Mouse (Mus musculus): ENCODE data around the gene Coro1b.

Coro1b gene

GRCm38 (mm10) chr19:4156073-4156579 is 7.7 kb downstream of the Coro1b start:
- no peak for DNase-seq (ENCODE audit: low spot score in 2 of 2)

DNA sequence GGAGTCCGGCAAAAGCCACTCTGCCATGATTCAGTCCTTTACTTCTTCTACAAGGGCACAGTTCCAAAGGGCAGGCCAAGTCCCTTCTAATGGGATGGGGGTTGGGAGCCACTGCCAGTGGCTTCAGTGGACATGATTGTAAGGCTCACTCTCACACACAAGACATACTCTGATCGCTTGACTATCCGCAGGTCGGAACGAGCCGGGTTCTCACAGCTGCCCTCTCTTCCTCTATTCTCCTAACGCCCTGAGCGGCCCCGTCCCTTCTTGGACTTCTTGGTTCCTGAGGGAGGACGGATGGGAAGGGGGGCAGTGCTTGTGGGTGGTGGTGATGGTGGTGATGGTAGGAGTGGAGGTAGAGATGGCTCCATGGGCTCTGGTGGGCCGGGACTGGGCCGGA is 8.4 kb downstream of the Coro1b start:
- no peak for DNase-seq (ENCODE audit: low spot score in 2 of 2)

DNA sequence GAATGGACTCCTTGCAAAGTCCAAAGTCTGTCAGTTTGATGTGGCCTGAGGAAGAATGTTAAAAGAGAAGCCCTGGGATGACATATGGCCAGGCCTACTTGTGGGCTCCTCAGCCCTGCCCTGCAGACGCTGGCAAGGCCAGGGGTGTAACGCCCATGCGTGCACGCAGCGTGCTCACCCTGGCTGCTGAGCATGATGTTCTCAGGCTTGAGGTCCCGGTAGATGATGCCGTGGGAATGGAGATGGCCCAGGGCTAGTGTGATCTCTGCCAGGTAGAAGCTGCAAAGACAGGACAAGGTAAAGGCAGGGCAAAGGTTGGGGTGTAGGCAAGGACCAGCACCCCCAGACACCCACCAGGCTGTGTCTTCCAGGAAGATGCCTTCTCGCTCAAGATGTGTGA is 10.6 kb downstream of the Coro1b start:
- DNase-seq (ENCODE audit: low spot score in 2 of 2) = no peak

GRCm38 (mm10) chr19:4162646-4163542 is 14.5 kb downstream of the Coro1b start, which contains the start of gene Rps6kb2:
TSS of gene Rps6kb2 (minus strand) at chr19:4163354.
- DNase-seq (ENCODE audit: low spot score in 2 of 2) = peak; percentile 98

DNA sequence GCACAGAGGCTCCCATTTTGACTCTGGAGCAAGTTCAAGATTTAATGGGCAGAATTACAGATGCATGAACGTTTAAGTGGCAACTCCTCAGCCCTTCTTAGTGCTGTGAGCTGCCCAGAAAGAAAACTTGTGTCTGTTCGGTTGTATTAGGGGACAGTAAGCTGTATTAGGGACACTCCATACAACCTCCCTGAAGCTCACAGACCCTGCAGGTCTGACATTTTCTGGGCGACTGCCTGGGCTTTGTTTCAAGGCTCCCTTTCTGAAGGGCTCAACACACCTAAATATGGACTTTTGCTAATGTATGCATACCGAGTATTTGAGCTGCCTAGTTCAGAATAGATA is 15.1 kb downstream of the Coro1b start:
- no peak for DNase-seq (ENCODE audit: low spot score in 2 of 2)

GRCm38 (mm10) chr19:4164100-4164499 is 15.7 kb downstream of the Coro1b start:
- no peak for DNase-seq (ENCODE audit: low spot score in 2 of 2)

DNA sequence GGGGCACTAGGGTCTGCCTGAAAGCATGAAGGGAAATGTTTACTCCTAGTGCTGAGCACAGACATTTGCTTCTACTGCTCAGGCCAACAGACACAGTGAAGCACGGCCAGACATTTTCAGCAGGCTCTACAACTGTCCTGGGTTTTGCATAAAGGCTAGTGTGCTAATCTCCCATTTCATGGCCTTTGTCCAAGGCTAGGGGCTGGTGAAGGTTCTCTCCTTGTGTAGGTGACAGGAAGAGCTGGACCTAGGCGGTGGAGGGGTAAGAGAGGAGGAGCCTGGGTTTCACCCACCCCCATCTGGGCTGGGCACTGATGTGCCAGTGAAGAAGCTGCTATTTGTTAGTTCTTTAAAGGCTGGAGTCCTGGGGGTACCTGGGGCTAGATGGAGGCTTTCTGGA is 16.3 kb downstream of the Coro1b start:
- DNase-seq (ENCODE audit: low spot score in 2 of 2) = no peak

GRCm38 (mm10) chr19:4166678-4167476 is 18.5 kb downstream of the Coro1b start:
- no peak for DNase-seq (ENCODE audit: low spot score in 2 of 2)

DNA sequence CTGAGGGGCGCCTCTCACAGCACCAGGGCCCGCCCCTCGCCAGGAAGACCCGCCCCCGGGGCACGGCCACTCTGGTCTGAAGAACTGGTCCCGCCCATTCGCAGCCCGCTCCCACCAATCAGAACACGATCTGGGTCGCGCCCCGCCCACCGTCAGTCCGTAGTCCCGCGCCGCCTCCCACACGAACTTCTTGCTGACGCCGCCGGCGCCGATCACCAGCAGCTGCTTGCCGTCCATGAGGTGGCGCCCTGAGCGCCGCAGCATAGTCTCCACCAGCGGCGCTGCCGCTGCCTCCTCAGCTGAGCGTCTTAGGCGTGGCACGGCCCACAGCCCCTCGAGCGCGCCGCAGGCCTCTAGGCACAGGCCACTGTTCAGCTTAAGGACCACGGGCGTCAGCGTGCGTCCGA is 21.0 kb downstream of the Coro1b start:
- peak; percentile 100 for DNase-seq (ENCODE audit: low spot score in 2 of 2)

- no peak for DNase-seq (ENCODE audit: low spot score in 2 of 2)
These were observed 21.4 kb downstream of the Coro1b start for GRCm38 (mm10) chr19:4169810-4170209.

DNA sequence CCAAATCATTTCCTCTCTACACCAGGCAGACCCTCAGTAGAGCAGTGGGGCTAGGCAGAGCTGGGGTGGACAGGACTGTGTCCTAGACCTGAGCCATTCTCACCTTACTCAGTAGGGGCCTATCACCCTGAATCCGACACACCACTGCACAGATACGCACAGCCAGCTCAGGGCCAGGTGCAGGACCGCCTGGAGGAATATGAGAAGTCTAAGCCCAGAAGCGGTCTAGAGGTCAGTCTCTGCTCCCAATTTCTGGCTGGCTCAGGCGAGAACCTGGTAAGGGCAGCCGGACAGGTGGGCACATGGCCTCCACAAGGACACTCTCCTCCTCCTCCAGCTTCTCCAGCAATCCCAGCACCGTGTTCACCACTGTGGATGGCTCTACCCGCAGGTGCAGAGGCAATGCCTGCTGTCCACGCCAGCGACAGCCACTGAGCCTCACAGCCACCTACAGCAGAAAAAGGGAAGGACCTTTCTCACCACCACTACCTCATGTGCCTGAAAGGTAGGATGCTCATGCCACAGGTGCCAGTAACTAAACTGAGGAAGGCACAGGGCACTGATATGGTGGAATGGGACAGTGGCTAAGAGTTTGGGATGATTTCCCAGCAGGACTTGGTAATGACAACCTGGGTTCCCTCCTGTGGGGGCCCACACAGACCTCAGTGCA is 22.4 kb downstream of the Coro1b start:
- DNase-seq (ENCODE audit: low spot score in 2 of 2) = no peak

GRCm38 (mm10) chr19:4171393-4172290 is 23.2 kb downstream of the Coro1b start:
- DNase-seq (ENCODE audit: low spot score in 2 of 2) = no peak

- DNase-seq (ENCODE audit: low spot score in 2 of 2) = no peak
These were observed 24.5 kb downstream of the Coro1b start for GRCm38 (mm10) chr19:4172925-4173324.

GRCm38 (mm10) chr19:4175368-4175947 is 27.0 kb downstream of the Coro1b start, which contains the start of gene Carns1:
TSS of gene Carns1 (minus strand) at chr19:4175479.
- DNase-seq (ENCODE audit: low spot score in 2 of 2) = no peak

GRCm38 (mm10) chr19:4180411-4180810 is 32.0 kb downstream of the Coro1b start:
- DNase-seq (ENCODE audit: low spot score in 2 of 2) = no peak

- peak; percentile 92 to 95 for DNase-seq (ENCODE audit: low spot score in 2 of 2)
These were observed 33.5 kb downstream of the Coro1b start for GRCm38 (mm10) chr19:4181892-4182291.

- DNase-seq (ENCODE audit: low spot score in 2 of 2) = no peak
These were observed 35.3 kb downstream of the Coro1b start for GRCm38 (mm10) chr19:4183689-4184088.

DNA sequence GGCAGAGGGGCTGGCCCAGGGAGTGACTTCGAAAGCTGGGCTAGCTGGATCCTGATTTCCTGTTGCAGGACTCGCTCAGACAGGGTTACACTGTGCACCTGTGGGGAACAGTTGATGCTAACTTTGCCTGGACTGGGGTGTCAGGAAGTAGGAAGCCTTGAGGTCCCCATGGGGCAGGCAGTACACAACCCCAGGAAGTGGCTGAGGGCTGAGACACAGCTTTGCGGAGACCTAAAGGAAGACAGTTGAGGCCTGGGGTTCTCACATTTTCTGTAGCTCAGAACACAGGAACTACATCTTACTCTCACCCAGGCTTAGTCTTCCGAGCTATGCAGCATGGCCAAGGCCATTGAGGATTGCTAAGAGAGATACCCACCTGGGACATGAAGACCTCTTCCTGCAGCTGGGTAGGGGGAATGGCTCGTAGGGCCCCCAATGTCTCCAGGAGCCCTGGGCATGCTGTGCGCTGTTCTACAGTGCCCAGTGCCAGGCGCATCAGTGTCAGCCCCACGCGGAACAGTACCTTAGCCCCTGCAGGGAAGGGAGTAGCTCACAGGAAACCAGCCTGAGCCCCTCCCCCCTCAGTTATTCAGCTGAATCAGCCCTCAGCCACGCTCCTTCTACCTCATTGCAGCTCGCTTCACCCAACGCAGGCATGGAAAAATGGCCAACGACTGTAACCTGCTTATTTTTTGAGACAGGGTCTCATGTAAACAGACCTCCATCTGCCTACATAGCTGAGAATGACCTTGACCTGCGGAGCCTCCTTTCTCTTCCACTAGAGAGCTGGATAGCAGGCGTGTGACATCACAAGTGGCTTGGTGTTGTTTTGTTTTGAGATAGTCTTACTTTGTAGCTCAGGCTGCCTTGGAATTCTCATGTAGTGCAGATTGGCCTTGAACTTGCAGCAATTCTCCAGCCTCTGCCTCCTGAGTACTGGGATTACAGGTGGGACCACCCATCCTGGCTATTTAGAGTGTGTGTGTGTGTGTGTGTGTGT is 36.9 kb downstream of the Coro1b start:
- DNase-seq (ENCODE audit: low spot score in 2 of 2) = no peak

- no peak for DNase-seq (ENCODE audit: low spot score in 2 of 2)
These were observed 38.9 kb downstream of the Coro1b start for GRCm38 (mm10) chr19:4187303-4187702.

Data from right cerebral cortex, postnatal 10 days (tissue).